Mouse (Mus musculus) heart, postnatal 0 days (tissue): Measurements from ENCODE around the gene Slc44a5. TPM values are rescaled to one million over a fixed set of nuclear protein-coding genes. Genes with fewer than 3 reads are reported as not detected.
"Not testable (repeated sequence)": the region's sequence is repeated elsewhere in the genome, so short reads cannot be mapped to it uniquely, and the experiment has no call there.

Experiments used
- ATAC-seq: fragments of 200-750 bp; cut with Nextera tagmentation; 2 replicates; pipeline ENCODE4 v1.8.0; 2017; ENCODE audit warnings: low read depth, moderate number of reproducible peaks, moderate library complexity; ENCODE audit not compliant: insufficient read depth
- DNase-seq: peaks from one replicate; pipeline ENCODE4 v3.0.0-alpha.2; 2016; ENCODE audit warnings: low spot score
- H3K27ac ChIP-seq: fragments of 300-500 bp; sonication (generic); 2 replicates; pipeline ENCODE4 v1.5.1; 2014; ENCODE audit warnings: low read depth, mild to moderate bottlenecking
- H3K27me3 ChIP-seq: fragments of 300-500 bp; sonication (generic); 2 replicates; pipeline ENCODE4 v1.6.1; 2014; ENCODE audit warnings: low read length, mixed read lengths; ENCODE audit not compliant: control insufficient read depth, insufficient read depth
- H3K36me3 ChIP-seq: fragments of 300-500 bp; sonication (generic); replicated peaks from 2 replicates; pipeline ENCODE4 v1.6.1; 2014; ENCODE audit warnings: low read length, mixed read lengths; ENCODE audit not compliant: control insufficient read depth, insufficient read depth
- H3K4me1 ChIP-seq: fragments of 300-500 bp; sonication (generic); 2 replicates; pipeline ENCODE4 v1.6.1; 2014; ENCODE audit warnings: antibody characterized with exemption; ENCODE audit not compliant: control insufficient read depth, insufficient read depth
- H3K4me2 ChIP-seq: fragments of 300-500 bp; sonication (generic); 2 replicates; pipeline ENCODE4 v1.6.1; 2014; ENCODE audit warnings: low read depth, mild to moderate bottlenecking, low read length, moderate library complexity
- H3K4me3 ChIP-seq: fragments of 300-500 bp; sonication (generic); 2 replicates; pipeline ENCODE4 v1.5.1; 2014; ENCODE audit warnings: low read depth, low read length
- H3K9ac ChIP-seq: fragments of 300-500 bp; sonication (generic); replicated peaks from 2 replicates; pipeline ENCODE4 v1.6.1; 2014; ENCODE audit warnings: low read depth, low read length, mixed read lengths
- H3K9me3 ChIP-seq: fragments of 300-500 bp; sonication (generic); replicated peaks from 2 replicates; pipeline ENCODE4 v1.6.1; 2016; ENCODE audit warnings: low read length; ENCODE audit not compliant: control insufficient read depth
- CTCF ChIP-seq: IDR thresholded peaks from 2 replicates; pipeline ENCODE4 v1.5.1; 2016; ENCODE audit warnings: antibody characterized with exemption, control low read depth, low read depth
- EP300 ChIP-seq: IDR thresholded peaks from 2 replicates; pipeline ENCODE4 v1.6.1; 2016; ENCODE audit warnings: antibody characterized with exemption, low read depth
- WGBS: fragments of 180-500 bp; shearing (Covaris S2); extraction: QIAGEN DNeasy Blood & Tissue Kit; methylation state at CpG from one replicate; pipeline ENCODE4 v1.1.7; 2014; 5-methylcytosine and 5-hydroxymethylcytosine counted together
- polyA plus RNA-seq: library from polyadenylated mRNA; unstranded; fragments of >200 nt; fragmentation: Nextera tagmentation; extraction: Ambion mirVana; gene quantifications from 2 replicates; pipeline ENCODE4 v1.2.1, GENCODE M21; 2015
- total RNA-seq: library from RNA; depleted of rRNA; stranded (reverse); fragments of >200 nt; gene quantifications from 2 replicates; pipeline ENCODE4 v1.2.3, GENCODE M21; 2014; ENCODE audit warnings: low replicate concordance

Gene Slc44a5
- total and polyA plus RNA-seq, 2 experiments from 2014 or later = 0.31 to 0.42 TPM

GRCm38 (mm10) chr3:154226100-154226752, 253.0 kb downstream of the Slc44a5 start:
- Histone ChIP-seq H3K27me3 (no peaks in the 10 kb centered on the region), H3K9me3 (no peaks in the 10 kb centered on the region), H3K27ac (no peak overlapping the region), H3K9ac (no peak overlapping the region), H3K4me3 (no peak overlapping the region), H3K36me3 (no peaks in the 10 kb centered on the region), H3K4me1 (no peaks in the 10 kb centered on the region), H3K4me2 (no peak overlapping the region)
- TF ChIP-seq EP300 (no peak), CTCF (peak; percentile 88)
- WGBS = 42% methylated on average over 10 of the region's 10 CpGs
- peak; percentile 75 for DNase-seq
- peak; percentile 51 for ATAC-seq

DNA sequence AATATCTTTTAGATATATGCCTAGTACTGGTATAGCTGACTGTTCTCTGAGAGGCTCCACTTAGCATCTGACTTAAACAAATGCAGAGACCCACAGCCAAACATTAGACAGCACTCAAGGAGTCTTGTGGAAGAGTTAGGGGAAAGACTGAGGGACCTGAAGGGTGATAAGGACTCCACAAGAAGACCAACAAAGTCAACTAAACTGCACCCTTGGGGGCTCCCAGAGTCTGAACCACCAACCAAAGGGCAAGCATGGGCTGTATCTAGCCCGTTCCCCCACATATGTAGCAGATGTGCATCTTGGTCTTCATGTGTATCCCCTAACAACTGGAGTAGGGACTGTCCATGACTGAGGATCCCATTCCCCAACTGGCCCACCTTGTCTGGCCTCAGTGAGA, 271.7 kb downstream of the Slc44a5 start:
- Histone ChIP-seq H3K36me3 (no peaks in the 10 kb centered on the region), H3K27ac (no peak overlapping the region), H3K4me3 (no peak overlapping the region), H3K9ac (no peak overlapping the region), H3K9me3 (0 out of 2 replicates have a peak, but pooled peaks cover 3% of the 10 kb centered on the region), H3K27me3 (no peaks in the 10 kb centered on the region), H3K4me2 (no peak overlapping the region), H3K4me1 (no peaks in the 10 kb centered on the region)
- no peak for TF ChIP-seq EP300
- TF ChIP-seq CTCF = no peak
- ATAC-seq (no peak; the same call in 1 of the 2 replicates), DNase-seq (no peak)
- 71% methylated on average over 1 of the region's 1 CpGs for WGBS

DNA sequence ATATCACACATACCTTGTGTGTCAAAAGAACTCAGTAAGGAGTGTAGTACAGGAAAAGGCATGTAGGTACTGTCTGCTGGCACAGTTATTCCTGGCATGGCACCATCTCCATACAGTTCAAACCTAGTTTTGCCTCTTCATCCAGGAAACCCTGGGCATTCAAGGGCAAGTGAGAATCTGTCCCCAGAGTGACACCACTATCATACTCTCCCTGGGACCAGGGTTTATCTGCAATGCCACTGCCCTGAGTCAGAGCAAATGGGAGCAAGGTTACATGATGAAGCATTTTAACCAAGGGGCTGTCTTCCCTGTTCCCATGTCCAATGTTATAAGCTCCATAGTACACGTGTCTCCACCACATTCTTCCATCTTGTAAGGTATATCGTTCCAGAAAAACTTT, 278.2 kb downstream of the Slc44a5 start:
- Histone ChIP-seq H3K27ac (no peak overlapping the region), H3K4me3 (no peak overlapping the region), H3K4me2 (no peak overlapping the region), H3K9ac (no peak overlapping the region), H3K9me3 (0 out of 2 replicates have a peak, but pooled peaks cover 3% of the 10 kb centered on the region), H3K4me1 (peaks cover 5% of the 10 kb centered on the region; the same call in 1 of the 2 replicates), H3K27me3 (no peaks in the 10 kb centered on the region), H3K36me3 (no peaks in the 10 kb centered on the region)
- DNase-seq (no peak), ATAC-seq (no peak)
- 58% methylated on average over 2 of the region's 2 CpGs for WGBS
- no peak for TF ChIP-seq EP300
- TF ChIP-seq CTCF = no peak

- H3K4me2 ChIP-seq = no peak overlapping the region
- no peak overlapping the region for H3K27ac ChIP-seq
Measured at GRCm38 (mm10) chr3:154252219-154252618, 279.0 kb downstream of the Slc44a5 start.

DNA sequence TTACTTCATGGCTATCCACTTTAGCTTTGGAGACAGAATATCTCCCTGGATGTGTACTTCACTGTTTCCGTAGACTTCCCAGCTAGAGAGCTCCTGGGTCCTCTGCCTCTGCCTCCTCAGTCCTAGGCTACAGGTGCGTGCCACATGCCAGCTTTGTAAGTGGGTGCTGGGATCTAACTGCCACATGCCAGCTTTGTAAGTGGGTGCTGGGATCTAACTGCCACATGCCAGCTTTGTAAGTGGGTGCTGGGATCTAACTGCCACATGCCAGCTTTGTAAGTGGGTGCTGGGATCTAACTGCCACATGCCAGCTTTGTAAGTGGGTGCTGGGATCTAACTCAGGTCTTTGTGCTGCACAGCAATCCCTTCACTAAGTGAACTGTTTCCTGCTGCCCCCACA, 281.0 kb downstream of the Slc44a5 start:
- H3K4me3 ChIP-seq, H3K9me3 ChIP-seq, H3K4me1 ChIP-seq, H3K27ac ChIP-seq, H3K4me2 ChIP-seq, H3K27me3 ChIP-seq, ATAC-seq, H3K9ac ChIP-seq, H3K36me3 ChIP-seq, DNase-seq: not testable (repeated sequence)
- 86% methylated on average over 2 of the region's 2 CpGs for WGBS

More at GRCm38 (mm10) chr3:154252219-154252618, 279.0 kb downstream of the Slc44a5 start:
- TF ChIP-seq CTCF = no peak
- no peak for TF ChIP-seq EP300
- Histone ChIP-seq H3K9ac (no peak overlapping the region), H3K4me3 (no peak overlapping the region), H3K4me1 (peaks cover 5% of the 10 kb centered on the region; the same call in 1 of the 2 replicates), H3K27me3 (no peaks in the 10 kb centered on the region), H3K9me3 (no peaks in the 10 kb centered on the region), H3K36me3 (no peaks in the 10 kb centered on the region)
- ATAC-seq (no peak), DNase-seq (no peak)
- 26% methylated on average over 10 of the region's 10 CpGs for WGBS

DNA sequence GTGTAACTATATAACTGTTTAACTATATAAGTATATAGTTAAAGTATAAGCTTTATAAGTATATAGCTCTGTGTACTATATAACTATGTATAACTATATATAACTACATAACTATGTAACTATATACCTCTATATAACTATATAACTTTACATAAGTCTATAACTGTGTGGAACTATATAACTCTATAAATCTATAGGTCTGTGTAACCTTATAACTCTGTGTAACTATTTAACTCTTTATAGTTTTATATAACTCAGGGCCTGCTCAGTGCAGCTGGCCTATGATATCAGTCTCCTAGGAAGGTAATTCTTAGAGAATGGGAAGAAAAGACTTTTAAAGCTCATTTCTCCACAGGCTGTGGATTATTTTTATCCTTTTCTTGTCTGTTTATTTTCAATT, 284.1 kb downstream of the Slc44a5 start:
- Histone ChIP-seq H3K9me3 (no peaks in the 10 kb centered on the region), H3K4me3 (no peak overlapping the region), H3K27ac (no peak overlapping the region), H3K9ac (no peak overlapping the region), H3K27me3 (no peaks in the 10 kb centered on the region), H3K36me3 (no peaks in the 10 kb centered on the region), H3K4me1 (no peaks in the 10 kb centered on the region), H3K4me2 (no peak overlapping the region)
- ATAC-seq (no peak), DNase-seq (no peak)
- TF ChIP-seq EP300 (no peak), CTCF (no peak)
